Mouse (Mus musculus): ENCODE data around the gene Fastk. TPM values are rescaled to one million over a fixed set of nuclear protein-coding genes. Genes with fewer than 3 reads are reported as not detected.
"Not testable (repeated sequence)": the region's sequence is repeated elsewhere in the genome, so short reads cannot be mapped to it uniquely, and the experiment has no call there.

The Fastk gene
- total and polyA plus RNA-seq, 3 experiments, result 93.4 to 335 (median 108) TPM

DNA sequence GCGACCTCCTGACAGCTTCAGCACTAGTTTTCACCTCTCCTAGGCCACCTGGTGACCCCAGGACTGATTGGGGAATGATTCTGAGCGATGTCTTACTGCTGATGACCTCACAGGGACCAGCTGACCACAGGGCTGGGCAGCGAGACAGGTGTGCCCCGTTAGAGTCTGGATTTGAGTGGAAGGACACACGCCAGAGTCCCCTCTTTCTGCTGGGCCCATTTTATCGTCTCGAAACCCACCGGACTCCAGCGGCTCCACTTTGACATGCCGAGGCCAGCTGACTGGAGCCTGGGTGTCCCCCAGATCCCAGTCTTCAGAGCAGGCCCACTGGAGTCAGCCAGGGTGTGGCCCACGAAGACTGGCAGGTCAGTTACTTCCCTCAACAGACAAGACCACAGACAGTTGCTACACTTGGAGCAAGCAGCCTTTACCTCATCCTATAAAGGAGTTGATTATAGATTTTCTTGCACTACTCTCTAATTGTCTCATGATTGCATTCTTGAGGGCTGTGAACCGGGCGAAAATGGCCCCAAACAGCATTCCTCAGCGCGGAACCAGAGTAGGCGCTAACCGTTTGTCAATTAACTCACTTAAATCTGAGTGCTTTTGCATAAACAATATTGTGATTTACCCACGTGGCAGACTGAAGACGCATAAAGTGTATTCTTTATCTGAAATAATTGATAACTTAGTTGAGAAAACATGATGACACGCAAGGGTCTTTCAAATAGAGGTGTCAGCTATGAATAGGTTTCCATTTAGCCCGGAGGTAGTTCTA is 20.9 kb downstream of the Fastk start:
- no peak for DNase-seq

DNA sequence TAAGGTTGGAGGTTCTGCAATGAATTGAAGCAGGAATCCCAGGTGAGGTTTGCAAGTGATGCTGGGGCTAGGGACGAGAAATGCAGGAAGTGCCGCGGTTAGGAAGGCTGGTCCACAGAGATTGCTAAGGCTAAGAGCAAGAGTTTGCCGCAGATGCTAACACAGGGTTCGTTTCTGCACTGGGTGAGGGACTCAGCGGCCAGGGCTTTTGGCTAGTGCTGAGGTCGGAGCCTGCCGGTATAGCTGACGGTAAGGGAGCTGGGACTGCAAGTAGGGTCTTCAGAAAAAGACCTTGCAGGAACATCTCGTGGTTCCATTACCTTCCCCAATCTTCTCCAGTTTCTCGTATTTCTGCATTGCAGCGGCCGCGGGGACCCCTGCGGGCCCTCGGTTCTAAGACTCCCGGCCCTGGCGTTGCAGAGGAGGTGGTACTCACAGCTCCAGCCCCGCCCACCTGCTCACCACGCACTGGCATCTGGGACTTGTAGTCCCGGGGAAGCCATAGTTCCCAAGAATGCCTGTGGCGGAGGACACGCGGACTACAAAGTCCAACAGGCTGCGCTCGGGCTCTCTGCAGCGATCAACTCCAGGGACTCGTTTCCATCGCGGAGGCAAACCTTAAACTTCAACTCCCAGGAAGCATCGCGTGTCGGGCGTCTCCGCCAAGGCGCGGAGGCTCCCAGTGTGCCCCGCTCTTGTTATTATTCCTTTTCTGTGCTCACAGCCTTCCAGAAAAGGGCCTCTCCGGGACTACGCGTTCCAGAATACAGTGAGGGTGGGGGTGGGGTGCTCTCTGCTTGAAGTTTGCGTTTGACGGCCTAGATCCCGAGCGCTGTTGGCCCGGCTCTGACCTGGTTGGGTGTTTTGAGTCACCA is 21.7 kb downstream of the Fastk start, which contains the start of the genes Cdk5 and Slc4a2:
Gene Cdk5, minus strand, starts transcription at position 402 of the 875 bp plus-strand sequence.
Gene Slc4a2, plus strand, starts transcription at position 709 of the 875 bp plus-strand sequence.
- peak; percentile 99 for DNase-seq

DNA sequence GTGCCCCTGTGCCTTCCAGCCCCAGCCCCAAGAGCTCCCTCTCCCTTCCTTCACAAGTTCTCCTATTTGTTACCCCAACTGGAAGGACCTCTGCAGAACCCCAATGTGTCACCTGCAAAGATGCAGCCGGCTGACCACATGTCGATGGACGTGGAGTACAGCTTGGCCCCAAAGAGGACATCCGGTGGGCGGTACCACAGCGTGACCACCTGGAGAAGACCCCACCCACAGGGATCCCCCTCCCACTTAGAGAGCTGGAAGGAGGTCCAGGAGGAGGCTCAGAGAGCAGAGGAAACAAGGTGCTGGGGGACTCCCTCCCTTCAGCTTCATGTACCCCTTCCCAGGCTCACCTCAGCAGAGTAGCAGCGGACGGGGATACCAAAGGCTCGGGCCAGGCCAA is 24.7 kb downstream of the Fastk start:
- no peak for DNase-seq

DNA sequence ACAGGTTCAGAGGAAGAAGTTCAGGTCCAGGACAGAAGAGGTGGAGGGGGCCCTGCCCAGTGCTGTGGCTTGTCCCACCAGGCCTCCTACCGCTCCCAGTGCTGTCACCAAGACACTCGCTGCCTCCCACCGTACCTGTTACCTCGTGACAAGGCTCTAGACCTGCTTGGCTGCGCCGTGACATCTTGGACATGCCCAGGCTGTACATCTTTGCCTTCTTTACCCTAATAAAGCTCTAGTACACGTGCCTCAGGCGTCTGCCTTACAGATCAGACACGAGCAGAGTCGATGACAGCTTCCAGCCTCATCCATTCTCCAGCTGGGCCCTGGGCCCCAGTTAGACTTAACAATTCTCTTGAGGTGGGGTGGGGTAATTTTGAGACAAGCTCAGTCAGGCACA is 27.5 kb downstream of the Fastk start:
- DNase-seq, result no peak

DNA sequence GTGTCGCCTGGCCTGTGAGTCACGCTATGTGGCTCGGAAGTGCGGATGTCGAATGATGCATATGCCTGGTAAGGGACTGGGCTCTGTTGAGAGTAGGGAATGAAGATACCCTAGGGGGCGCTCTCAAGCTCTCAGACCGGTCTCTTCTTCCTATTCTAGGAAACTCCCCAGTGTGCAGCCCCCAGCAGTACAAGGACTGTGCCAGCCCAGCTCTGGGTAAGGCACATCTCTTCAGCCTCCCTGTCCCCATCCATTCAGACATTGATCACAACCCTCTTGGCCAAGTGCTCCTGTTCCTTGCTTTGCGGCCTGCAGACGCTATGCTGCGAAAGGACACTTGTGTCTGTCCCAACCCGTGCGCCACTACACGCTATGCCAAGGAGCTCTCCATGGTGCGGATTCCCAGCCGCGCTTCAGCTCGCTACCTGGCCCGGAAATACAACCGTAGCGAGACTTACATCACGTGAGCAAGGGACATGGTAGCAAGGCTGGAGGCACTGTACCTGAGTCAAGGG is 28.8 kb downstream of the Fastk start:
- peak; percentile 79 for DNase-seq

DNA sequence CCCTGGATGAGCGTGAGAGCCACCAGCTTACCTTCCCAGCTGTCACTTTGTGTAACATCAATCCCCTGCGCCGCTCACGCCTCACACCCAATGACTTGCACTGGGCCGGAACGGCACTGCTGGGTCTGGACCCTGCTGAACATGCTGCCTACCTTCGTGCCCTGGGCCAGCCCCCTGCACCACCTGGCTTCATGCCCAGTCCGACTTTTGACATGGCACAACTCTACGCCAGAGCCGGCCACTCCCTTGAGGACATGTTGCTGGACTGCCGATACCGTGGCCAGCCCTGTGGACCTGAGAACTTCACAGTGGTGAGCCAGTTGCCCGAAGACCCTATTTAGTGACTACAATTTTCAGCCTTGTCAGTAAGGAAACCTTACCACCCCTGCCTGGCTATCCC is 31.1 kb downstream of the Fastk start:
- DNase-seq, result no peak

DNA sequence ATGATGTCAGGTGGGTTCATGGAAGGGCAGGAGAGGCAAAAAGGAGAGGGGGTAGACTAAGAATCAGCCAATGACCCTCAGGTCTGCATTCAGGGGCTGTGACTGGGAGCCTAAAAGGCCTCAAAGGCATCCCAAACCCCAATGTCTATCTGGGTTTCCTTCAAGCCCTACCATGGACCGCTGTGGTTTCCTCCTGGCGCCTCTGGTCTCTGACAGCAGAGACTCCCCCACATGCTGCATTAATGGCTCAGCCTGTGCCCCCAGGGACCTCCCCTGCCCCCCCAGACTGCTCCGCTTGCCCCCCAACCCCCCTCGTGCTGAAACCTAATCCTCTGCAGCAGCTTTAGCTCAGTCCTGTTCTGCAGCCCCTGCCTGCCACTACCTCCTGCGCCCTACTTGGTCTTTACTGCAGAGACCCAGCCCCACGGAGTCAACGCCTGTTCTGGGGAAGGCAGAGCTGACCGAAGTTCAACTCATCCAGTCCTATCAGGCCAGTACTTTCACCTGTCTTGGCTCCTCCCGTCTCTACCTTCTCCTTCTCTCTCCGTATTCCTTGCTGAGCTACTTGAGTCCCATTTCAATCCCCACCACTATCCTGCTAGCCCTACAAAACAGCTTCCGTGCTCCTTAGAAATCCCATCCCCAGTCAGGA is 31.9 kb downstream of the Fastk start, which contains the start of gene Asic3:
Gene Asic3, plus strand, starts transcription at position 351 of the 652 bp plus-strand sequence.
- no peak for DNase-seq

DNA sequence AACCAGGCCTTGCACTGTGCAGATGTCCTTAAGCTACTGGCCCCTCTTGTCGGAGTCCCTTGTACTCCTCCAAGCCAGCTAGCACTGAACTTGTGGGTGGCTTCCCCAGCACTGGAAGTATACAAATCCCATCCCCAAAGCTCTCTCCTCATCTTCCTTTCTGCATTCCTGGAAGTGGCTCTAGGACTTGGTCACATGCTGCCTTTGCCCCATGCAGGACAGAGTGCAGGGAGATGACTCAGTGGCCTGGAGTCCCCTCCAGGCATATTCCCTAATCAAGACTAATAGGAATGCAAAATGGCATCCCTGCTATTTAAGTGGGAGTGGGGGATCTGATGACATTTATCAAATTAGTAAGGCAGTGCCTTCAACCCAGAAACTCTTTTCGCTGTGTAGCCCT is 33.0 kb downstream of the Fastk start:
- no peak for DNase-seq

DNA sequence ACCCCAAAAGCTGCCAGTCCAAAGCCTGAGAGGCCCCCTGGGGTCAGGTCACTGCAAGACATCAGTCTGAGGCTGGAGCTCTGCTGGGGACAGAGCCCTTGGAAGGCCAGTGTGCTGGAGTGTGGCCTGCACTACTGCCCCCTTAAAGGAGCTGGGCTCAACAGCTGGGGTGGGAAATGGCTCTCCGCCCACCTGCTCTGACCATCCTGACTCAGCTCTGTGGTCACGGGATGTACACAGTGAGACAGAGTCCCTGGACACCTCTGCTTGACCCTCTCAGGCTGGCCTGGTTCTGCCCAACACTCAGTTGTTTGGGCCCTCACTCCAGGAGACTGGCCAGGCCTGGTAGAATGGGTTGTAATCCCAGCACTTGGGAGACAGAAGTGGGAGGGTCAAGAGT is 35.6 kb downstream of the Fastk start:
- no peak for DNase-seq

DNA sequence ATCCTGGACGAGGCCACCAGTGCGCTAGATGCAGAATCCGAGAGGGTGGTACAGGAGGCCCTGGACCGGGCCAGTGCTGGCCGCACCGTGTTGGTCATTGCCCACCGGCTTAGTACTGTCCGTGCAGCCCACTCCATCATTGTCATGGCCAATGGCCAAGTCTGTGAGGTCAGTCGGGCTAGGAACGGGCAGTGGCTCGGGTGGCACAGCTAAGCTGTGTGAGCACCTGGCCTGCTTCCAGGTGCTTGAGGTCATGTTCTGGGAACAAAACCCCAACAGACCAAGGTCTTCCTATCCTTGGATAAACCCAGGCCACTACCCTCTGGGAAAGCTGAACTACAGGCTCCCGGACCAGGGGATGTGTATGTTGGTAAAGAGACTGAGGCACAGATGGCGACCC is 36.4 kb downstream of the Fastk start:
- DNase-seq, result peak; percentile 74

DNA sequence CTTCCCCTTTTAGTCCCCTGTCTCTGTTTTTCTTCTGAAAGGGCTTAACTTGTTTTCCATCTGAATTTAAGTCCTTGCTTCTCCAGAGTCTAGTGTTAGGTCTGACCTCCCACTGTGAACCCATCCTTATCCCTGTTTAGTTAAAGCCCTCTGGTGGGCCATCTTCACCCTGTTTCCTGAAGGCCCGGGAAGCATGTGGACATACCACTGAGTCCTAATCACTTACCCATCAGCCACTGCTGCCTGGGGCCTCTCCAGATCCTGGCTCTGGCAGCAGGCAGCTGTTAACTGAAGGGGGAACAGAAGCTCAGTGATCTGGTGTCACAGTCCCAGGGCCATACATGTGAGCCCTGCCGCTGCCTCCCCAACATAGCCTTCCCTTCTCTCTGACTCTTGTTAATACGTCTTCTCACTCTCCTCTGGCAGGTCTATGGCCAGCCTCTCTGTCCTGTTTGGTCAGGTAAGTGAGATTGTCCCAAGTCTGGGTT is 39.7 kb downstream of the Fastk start:
- DNase-seq, result no peak

DNA sequence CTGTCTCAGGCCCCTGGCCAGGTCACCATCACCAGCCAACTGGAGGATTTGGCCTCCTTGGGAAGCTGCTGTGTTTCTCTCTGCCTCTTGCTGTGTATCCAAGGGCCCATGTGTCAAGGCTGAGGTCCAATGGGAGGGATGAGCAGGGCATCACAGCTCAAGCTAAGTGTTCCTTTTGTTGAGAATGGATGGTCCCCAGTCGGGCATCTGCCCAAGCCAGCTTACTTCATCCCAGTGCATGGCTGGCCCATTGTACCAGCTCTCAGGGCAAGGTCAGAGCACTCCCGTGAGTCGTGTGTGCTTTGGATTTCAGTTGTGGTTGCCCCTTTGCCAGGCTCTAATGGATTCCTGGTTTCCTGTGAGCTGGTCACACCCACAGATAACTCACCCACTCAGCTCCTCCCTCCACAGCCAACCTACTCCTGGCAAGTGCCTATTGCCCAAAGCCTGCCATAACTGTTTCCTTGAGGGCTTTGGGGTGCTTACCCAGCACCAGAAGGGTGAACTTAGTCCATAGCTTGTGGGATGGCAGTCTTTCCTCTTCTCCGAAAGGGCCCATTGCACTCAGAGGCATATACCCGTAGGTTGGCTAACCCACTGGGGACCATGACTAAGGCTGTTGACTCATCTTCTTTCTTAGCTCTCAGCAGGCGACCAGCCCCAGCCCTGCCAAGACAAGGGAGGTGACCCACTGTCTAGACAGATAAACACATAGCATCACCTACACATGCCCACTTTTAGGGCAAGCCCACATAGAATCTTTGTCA is 40.3 kb downstream of the Fastk start:
- DNase-seq, result peak; percentile 63

DNA sequence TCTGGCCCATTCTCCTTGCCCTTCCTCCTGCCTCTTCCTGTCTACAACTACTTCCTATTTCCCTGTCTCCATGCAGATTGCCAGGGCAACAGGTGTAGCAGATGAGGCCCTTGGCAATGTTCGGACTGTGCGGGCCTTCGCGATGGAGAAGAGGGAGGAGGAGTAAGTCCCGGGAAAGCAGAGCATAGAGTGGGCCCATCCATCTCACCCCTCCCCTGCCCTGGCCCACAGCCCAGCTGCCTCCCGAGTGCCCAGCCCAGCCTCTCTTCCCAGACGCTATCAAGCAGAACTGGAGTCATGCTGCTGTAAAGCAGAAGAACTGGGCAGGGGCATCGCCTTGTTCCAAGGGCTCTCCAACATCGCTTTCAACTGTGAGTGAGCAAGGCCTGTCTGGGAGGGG is 43.1 kb downstream of the Fastk start:
- DNase-seq, result no peak

DNA sequence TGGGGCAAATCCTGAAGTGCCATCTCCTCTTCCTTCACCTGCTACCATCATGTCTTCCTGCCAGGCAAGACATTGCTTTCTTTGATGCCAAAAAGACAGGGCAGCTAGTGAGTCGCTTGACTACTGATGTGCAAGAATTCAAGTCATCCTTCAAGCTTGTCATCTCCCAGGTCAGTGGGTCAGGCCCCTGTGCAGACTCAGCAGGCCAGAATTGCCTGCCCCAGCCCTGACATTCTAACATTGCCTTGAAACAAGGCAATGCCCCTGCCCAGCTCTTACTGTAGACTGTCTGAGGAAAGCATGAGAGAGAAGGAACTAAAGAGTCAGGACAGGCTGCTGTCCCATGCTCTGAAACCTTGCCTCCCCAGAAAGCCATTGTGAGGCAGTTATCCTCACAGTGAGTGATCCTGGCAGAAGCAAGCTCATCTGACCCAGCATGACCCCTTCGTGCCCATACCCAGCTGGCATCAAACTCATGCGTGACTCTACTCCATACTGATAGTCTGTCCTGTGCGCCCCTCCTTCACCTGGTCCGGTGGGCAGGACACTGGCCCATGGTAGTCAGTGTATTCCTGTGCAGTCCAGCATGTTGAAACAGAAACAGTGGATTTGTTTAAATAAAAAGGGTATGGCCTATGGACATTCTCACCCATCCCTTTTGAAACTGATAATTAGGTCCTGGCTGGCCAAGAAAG is 44.0 kb downstream of the Fastk start:
- DNase-seq, result peak; percentile 66

DNA sequence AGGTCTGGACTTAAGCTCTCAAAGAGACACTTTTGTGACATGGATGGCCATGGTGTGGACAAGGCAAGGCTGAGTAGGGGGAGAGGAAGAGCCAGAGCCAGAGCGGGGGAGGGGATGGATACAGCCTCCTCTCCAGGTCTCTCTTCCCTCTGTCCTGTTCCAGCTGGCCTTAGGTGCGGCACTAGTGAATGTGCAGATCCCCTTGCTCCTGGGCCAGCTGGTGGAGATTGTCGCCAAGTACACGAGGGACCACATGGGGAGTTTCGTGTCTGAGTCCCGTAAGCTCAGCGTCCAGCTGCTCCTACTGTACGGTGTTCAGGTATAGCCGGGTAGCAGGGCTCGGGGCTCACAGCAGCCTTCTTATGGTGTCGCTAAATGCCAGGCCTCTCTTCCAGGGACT is 44.7 kb downstream of the Fastk start:
- no peak for DNase-seq

DNA sequence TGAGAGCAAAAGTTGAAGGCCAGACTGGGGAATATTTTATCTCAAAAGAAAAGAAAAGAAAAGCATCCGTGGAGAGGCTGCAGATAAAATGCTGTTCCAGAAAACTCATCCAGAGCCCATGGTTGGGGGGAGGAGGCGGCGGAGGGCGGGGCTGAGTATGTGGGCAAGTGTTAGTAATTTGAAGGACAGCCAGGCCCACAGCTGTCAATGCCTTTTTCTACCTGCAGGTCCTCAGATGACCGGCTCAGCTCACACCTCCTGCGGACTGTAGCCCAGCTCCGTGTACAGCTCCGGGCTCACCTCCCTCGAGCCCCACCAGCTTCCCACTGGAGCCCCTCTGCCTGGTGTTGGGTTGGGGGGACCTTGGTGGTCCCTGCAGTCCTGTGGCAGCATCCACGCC is 45.4 kb downstream of the Fastk start:
- no peak for DNase-seq

DNA sequence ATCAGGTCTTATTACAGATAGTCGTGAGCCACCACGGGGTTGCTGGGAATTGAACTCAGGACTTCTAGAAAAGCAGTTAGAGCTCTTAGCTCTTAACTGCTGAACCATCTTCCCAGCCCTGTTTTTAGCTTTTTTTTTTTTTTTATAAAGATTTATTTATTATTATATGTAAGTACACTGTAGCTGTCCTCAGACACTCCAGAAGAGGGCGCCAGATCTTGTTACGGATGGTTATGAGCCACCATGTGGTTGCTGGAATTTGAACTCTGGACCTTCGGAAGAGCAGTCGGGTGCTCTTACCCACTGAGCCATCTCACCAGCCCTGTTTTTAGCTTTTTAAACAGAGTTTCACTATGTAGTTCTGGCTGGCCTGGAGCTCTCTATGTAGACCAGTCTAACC is 48.8 kb downstream of the Fastk start:
- not testable (repeated sequence) for DNase-seq

DNA sequence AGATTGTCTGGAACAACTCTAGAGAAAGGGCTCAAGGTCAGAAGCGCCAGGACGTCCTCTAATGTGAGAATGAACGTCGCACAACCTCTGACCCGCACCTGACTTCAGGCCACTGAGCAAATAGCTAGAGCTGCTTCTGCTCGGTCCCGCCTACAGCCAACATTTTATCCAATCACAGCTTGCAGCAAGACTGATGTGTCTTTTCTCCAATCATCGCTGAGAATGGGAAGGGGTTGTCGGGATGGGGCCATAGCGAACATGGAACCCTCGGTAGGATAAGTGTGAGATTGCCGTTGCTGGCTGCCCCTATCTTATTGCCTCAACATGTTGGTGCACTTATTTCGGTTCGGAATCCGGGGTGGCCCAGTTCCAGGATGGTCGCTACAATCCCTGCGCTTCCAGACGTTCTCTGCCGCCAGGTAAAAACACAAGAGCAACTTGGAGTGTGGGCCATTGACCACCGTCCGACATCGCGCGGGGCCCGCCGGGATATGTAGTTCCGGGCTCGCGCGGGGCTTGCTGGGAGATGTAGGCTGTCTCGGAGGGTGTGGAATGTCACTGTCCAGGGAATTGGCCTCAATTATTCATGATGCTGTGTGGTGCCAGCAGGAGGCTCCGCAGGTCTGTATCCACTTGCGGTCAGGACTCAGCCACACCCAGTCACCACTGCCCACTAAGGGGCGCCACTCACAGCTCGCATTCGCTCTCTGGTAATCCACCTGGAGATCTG is 50.8 kb downstream of the Fastk start:
- peak; percentile 97 for DNase-seq

DNA sequence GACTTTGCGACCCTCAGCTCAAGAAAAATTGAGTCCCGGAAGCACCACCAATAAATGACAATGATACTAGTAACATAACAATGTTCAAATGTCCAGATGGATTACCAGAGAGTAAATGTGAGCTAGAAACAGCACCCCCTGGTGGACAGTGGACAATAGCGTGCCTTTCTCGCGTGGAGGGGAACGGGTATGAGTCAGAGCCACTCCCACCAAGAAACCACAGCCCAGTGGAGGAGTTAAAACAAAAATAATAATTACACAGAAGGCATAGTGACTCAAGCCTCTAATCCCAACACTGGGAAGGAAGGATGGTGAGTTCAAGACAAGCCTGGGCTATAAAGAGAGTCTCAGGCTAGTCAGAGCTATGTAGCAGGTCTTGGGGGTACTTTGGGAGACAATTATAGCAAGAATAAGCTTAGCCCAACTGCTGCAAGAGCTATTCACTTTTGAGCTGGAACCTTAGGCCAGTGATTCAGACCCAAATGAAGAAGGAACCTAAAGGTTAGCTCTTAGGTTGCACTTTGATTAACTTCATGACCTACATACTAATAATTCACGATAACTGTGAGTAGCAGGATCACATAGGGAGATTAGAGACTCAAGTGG is 51.6 kb downstream of the Fastk start, which contains the start of gene Abcb8:
Gene Abcb8, plus strand, starts transcription at position 272 of the 606 bp plus-strand sequence.
- DNase-seq, result peak; percentile 85
